Mouse (Mus musculus) E14TG2a.4 (cell line): ENCODE results near the gene 1810043G02Rik.
"Not testable (repeated sequence)": the region's sequence is repeated elsewhere in the genome, so short reads cannot be mapped to it uniquely, and the experiment has no call there.

Experiments used
- H3K27me3 ChIP-seq: 2 replicates; pipeline ENCODE4 v1.6.1; 2014; ENCODE audit warnings: low read length, control low read depth; ENCODE audit not compliant: insufficient read depth
- H3K36me3 ChIP-seq: 2 replicates; pipeline ENCODE4 v1.6.1; 2014; ENCODE audit warnings: low read length, control low read depth; ENCODE audit not compliant: insufficient read depth
- H3K4me1 ChIP-seq: replicated peaks from 2 replicates; pipeline ENCODE4 v1.6.1; 2014; ENCODE audit warnings: low read depth, low read length, control low read depth
- H3K4me3 ChIP-seq: replicated peaks from 2 replicates; pipeline ENCODE4 v1.5.1; 2014; ENCODE audit warnings: mild to moderate bottlenecking, low read length
- H3K9me3 ChIP-seq: 2 replicates; pipeline ENCODE4 v1.6.1; 2014; ENCODE audit warnings: low read length, control low read depth
- CTCF ChIP-seq: conservative IDR thresholded peaks from 2 replicates; pipeline ENCODE4 v1.5.1; 2014; ENCODE audit warnings: low read length
- NANOG ChIP-seq: IDR thresholded peaks from 2 replicates; pipeline ENCODE4 v1.6.1; 2014; ENCODE audit warnings: borderline replicate concordance, low read length, mixed read lengths
- POU5F1 ChIP-seq: IDR thresholded peaks from 2 replicates; pipeline ENCODE4 v1.6.1; 2014; ENCODE audit warnings: low read length, borderline replicate concordance

Gene 1810043G02Rik

DNA sequence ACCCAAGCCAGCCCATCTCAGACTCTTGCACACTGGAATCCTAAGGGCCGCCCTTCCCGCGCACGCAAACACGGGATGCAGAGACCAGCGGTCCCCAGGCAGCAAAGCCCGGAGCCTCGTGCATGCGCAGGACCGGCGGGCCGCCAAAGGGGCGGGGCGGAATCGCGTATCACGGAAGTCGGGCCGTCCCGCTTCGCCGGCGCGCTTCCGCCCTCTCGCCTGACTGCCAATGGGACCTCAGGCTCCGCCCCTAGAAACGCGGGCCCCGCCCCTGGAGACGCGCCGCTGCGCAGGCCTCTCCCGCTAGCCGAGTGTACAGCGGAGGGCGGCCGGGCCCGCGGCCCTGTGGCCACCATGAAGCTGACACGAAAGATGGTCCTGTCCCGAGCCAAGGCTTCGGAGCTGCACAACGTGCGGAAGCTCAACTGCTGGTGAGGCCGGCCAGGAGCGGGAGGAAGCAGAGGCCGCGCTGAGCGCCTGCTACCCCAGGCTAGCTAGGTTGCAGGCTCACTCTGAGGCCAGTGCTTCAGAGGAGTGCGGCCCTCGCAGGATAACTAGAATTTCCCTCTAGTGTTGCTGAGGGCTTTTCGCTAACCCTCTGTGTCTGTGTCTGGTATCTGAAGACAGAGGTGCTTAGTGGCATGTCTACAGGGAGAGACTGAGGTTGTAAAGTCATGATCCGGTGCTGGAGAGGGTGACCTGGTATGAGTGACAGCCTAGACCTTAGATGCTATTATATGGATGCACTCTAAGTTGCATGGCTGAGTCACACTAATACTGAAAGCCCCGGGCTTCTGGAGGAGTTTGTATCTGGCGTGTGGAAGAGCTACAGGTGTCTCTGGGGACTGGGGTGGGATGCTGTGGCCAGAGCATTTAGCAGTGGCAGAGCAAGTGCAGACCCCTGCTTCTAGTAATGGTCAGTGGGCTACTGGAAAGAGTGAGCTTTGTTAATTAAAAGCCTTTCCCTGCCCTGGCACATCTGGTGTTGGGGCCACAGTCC, at the start of gene 1810043G02Rik:
TSS of gene 1810043G02Rik (plus strand) at position 174 of the 1,000 bp plus-strand sequence.
- Histone ChIP-seq H3K9me3 (no peaks in the 10 kb centered on the region), H3K4me1 (peaks cover 41% of the 10 kb centered on the region), H3K4me3 (peak within 1 kb of the TSS; percentile 86), H3K36me3 (peaks cover 14% of the 10 kb centered on the region), H3K27me3 (peaks cover 8% of the 10 kb centered on the region)
- TF ChIP-seq NANOG, result no peak
- no peak for TF ChIP-seq POU5F1
- TF ChIP-seq CTCF, result no peak

DNA sequence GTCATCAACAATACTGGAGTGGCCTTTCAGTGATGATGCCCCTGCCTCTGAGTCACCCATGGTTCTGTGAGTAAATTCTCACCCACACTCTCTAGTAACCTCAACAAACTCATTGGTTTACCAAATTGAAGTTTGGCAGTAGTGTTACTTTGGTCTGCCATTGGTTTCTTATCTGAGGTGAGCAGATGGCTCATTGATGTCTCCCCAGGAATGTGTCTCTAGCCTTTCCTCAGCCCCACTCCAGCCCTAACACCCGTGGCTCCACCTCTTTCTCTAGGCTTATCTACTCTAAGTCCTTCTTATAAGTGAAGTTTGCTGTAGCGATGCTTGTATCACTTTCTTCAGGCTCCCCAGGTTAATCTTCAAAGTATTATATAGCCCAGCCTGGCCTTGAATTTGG, 38.6 kb upstream of the 1810043G02Rik start:
- Histone ChIP-seq H3K27me3 (no peaks in the 10 kb centered on the region), H3K9me3 (peaks cover 17% of the 10 kb centered on the region), H3K4me3 (no peak overlapping the region), H3K4me1 (no peaks in the 10 kb centered on the region), H3K36me3 (no peaks in the 10 kb centered on the region)
- TF ChIP-seq NANOG (no peak), CTCF (no peak), POU5F1 (no peak)

GRCm38 (mm10) chr10:77950468-77950867, 27.9 kb upstream of the 1810043G02Rik start:
- H3K4me3 ChIP-seq, H3K36me3 ChIP-seq, H3K27me3 ChIP-seq, H3K4me1 ChIP-seq: not testable (repeated sequence)
- peaks cover 48% of the 10 kb centered on the region for H3K9me3 ChIP-seq

GRCm38 (mm10) chr10:77962725-77963124, 15.6 kb upstream of the 1810043G02Rik start:
- peaks cover 26% of the 10 kb centered on the region for H3K27me3 ChIP-seq
- no peaks in the 10 kb centered on the region for H3K36me3 ChIP-seq
- no peak for TF ChIP-seq CTCF
- no peak for TF ChIP-seq NANOG
- no peak for TF ChIP-seq POU5F1
- no peak overlapping the region for H3K4me3 ChIP-seq
- no peaks in the 10 kb centered on the region for H3K4me1 ChIP-seq
- H3K9me3 ChIP-seq, result peaks cover 25% of the 10 kb centered on the region

DNA sequence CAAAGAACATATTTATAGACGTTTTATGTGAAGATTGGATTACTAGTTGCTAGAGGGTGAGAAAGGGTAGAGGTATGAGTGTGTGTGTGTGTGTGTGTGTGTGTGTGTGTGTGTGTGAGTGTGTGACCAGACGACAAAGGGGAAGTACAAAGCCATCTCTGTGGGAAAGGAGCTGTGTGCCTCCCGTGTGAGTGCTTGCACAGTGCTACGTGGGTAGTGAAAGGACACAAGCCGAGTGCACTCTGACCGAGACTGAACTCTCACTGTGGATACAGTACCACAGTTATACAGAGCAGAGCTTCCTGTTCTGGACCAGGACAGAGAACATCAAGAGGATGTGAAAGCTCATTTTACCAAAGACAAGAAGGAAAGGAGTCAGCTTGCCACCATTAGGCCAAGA, 14.4 kb upstream of the 1810043G02Rik start:
- peaks cover 13% of the 10 kb centered on the region for H3K9me3 ChIP-seq
- TF ChIP-seq POU5F1, result no peak
- no peak for TF ChIP-seq CTCF
- no peak for TF ChIP-seq NANOG
- peaks cover 38% of the 10 kb centered on the region for H3K27me3 ChIP-seq
- H3K4me1 ChIP-seq, result 0 out of 2 replicates have a peak, but pooled peaks cover 2% of the 10 kb centered on the region
- no peaks in the 10 kb centered on the region for H3K36me3 ChIP-seq
- no peak overlapping the region for H3K4me3 ChIP-seq

DNA sequence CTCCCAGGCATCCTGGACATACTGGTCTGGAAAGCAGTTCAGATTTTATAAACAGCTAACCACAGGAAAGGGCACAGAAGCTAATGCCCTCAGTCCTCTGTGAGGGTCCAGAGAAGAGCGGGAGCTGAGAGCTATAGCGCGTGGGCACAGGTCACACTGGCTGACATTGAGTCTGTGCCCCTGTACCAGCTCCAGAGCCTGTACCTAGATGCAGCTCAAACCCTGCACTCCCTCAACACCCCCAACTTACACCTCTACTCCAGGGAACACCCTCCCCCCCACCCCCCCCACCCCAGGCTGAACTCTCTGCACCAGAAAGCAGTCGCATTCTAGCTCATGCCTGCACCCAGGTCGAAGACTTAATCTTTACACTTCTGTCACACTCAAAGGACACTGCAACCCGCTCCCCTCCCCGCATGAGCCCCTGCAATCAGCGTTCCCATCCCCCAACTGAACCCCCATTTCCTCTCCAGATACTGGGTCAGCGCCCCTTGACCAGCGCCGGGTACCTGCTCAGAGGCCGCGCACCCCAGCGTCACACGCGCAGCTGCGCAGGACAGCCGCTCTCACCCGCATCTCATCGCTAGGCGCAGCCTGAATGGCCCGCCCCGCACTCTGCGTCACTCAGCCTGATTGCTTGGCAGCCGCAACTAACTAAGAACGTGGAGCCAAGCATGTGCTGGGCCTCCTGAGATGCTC, 8.9 kb upstream of the 1810043G02Rik start:
- TF ChIP-seq POU5F1 (no peak), NANOG (no peak), CTCF (no peak)
- Histone ChIP-seq H3K4me1 (peaks cover 15% of the 10 kb centered on the region), H3K36me3 (no peaks in the 10 kb centered on the region), H3K27me3 (peaks cover 59% of the 10 kb centered on the region), H3K9me3 (peaks cover 27% of the 10 kb centered on the region), H3K4me3 (peak overlapping the region; percentile 63)

GRCm38 (mm10) chr10:77969973-77970325, 8.4 kb upstream of the 1810043G02Rik start:
- H3K36me3 ChIP-seq, result no peaks in the 10 kb centered on the region
- no peak for TF ChIP-seq CTCF
- TF ChIP-seq NANOG, result no peak
- TF ChIP-seq POU5F1, result no peak
- peaks cover 60% of the 10 kb centered on the region for H3K27me3 ChIP-seq
- H3K4me1 ChIP-seq, result peaks cover 15% of the 10 kb centered on the region
- H3K4me3 ChIP-seq, result peak overlapping the region; percentile 63
- peaks cover 27% of the 10 kb centered on the region for H3K9me3 ChIP-seq

DNA sequence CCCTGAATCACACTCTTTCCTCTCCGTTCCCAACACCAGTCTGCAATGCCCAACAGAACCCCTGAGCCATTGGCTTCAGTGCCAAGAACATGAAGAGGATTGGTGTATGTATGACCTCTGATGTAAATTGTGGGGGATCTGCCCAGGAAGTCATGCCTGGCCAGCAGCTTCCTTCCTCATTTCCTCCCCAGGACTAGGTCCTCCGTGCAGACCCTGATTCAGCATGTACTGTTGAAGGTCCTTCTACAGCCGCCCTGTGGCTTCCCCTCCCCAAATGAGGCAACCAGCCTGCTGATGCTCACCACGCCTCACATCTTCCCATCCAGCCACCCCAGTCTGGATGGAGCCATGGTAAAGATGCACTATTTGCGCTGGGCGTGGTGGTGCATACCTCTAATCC, 7.8 kb upstream of the 1810043G02Rik start, which contains the start of gene Trpm2:
TSS of gene Trpm2 (minus strand) at position 83 of the 400 bp plus-strand sequence.
- H3K36me3 ChIP-seq, result no peaks in the 10 kb centered on the region
- H3K4me1 ChIP-seq, result peaks cover 15% of the 10 kb centered on the region
- peak within 1 kb of the TSS; percentile 63 for H3K4me3 ChIP-seq
- TF ChIP-seq NANOG, result no peak
- peaks cover 58% of the 10 kb centered on the region for H3K27me3 ChIP-seq
- H3K9me3 ChIP-seq, result peaks cover 27% of the 10 kb centered on the region
